Mouse (Mus musculus): ENCODE results near the gene Olfr104-ps. TPM values are rescaled to one million over a fixed set of nuclear protein-coding genes. Genes with fewer than 3 reads are reported as not detected.

The Olfr104-ps gene
- total RNA-seq (2021) = not detected
- long read RNA-seq, experiment 1 = 0 reads
- long read RNA-seq, experiment 2 = 0 reads

DNA sequence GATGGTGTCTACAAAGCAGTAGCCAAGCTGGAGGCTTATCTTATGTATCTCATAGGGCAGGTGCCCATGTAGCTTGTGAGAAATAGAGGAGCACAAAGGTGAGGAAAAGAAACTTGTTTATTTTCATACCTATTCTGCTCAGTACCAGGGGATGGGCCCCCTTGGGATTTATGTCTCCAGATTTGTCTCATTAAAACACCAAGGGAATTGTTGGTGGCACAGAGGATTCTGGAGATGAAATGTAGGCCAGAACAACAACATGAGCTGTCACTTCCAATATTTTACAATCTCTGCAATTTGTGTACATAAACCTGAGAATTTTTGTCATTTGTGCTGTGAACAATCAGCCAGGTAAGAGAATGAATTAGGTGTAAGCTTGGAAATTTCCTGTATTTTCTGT, at the start of gene Olfr104-ps:
TSS of gene Olfr104-ps (plus strand) at position 301 of the 400 bp plus-strand sequence.
- DNase-seq (ENCODE audit: low spot score in 2 of 2) = no peak

DNA sequence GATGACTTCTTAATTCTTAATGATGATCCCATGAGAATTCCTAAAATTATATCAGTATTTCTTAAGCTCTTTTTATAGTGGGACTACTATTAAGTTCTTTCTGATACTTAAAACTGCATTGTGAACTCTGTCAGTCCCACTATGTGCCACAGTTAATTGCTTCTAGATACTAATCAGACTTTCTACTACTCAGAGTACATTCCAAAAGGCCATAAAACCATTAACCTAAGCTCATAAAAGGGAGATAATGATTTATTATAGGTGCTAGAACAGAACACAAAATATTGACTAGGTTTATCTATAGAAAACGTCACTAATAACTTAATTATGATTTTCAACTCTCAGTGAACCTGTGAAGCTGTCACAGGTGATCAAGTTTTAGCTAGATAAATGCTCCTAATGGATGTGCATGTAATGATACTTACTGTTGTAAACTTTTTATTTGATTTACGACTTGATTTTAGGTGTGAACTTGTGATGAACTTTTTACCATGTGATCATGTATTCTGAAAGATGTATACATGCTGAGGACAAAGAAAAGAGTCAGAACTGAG, 49.2 kb upstream of the Olfr104-ps start:
- DNase-seq (ENCODE audit: low spot score in 2 of 2) = no peak

DNA sequence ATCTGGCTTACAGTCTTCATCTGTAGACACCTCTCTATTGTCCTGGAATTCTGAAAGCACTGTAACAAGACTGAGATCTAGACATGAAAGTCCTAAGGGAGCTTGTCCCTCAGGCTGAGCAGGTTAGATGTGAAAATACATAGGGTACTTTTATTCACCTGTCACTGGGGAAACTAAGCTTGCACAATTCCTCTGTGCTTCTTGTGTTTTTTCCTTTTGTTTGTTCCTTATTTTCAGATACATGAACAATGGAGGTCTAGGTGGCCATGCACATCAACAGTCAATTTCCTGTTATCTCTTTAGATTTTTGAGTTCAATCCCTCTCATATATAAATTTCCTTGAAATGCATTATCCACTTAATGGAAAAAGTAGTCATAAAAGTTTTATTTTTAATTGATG, 42.4 kb upstream of the Olfr104-ps start, which contains the start of gene Olfr102:
TSS of gene Olfr102 (minus strand) at position 101 of the 400 bp plus-strand sequence.
- DNase-seq (ENCODE audit: low spot score in 2 of 2) = no peak

DNA sequence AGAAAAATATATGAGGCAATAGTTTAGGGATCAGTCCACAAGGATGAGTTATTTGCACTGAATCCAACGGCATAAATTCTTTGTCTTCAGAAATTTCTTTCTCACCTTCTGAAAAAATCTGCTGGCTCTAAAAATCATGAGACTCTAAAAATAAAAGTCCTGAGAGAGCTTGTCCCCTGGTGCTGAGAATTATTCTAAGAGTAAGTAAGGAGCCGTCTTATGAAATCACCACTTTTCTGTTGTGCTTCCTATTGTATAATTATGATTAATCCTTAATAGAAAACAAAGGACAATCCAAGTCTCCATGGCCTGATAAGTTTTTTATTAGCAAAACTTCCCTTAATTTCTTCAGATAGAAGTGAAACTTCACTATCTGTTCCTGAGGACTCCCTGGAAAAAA, 19.8 kb upstream of the Olfr104-ps start, which contains the start of gene Olfr103:
TSS of gene Olfr103 (minus strand) at position 101 of the 400 bp plus-strand sequence.
- no peak for DNase-seq (ENCODE audit: low spot score in 2 of 2)

DNA sequence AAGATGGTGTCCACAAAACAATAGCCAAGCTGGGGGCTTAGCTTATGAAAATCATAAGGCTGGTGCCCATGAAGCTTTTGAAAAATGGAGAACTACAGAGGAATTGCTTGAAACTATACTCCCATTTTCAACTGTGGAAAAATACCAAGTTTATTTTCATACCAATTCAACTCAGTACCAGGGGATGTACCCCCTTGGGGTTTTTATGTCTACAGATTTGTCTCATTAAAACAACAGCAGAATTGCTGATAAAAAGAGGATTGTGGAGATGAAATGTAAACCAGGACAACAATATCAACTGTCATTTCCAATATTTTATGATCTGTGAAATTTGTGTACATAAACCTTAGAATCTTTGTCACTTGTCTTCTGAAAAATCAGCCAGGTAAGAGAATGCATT, 19.4 kb downstream of the Olfr104-ps start, which contains the start of gene Olfr105-ps:
TSS of gene Olfr105-ps (plus strand) at position 301 of the 400 bp plus-strand sequence.
- no peak for DNase-seq (ENCODE audit: low spot score in 2 of 2)

DNA sequence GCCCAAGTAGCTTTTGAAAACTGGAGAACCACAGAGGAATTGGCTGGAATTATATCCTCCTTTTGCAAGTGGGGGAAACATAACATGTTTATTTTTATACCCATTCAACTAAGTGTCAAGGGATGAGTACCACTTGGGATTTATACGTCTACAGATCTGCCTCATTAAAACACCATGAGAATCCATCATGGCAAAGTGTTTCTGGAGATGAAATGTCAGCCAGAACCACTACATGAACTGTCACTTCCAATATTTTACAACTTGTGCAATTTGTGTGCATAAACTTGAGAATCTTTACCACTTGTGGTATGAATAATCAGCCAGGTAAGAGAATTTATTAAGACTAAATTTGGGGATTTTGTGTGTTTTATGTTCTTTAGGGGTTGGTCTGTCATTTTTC, 30.7 kb downstream of the Olfr104-ps start, which contains the start of gene Olfr106-ps:
TSS of gene Olfr106-ps (plus strand) at position 301 of the 400 bp plus-strand sequence.
- DNase-seq (ENCODE audit: low spot score in 2 of 2) = no peak

DNA sequence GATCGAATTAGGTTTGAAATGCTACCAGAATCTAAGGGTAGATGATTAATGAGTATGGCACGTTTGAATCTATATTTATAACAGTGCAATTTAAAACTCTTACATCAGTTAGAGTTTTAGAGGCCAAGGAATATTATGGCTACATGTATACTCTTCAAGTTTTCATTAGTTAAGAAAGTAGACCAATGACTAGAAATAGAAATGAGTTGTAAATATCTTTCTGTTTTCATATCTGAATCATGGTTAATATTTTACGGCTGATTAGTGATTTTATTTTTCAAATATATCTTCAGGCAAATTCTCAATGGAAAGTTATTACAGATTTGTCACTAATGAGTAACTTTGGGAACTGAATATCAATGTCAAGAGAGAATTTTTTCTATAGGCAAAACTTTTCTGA, 39.5 kb downstream of the Olfr104-ps start, which contains the start of gene Olfr107:
TSS of gene Olfr107 (plus strand) at position 301 of the 400 bp plus-strand sequence.
- no peak for DNase-seq (ENCODE audit: low spot score in 2 of 2)

DNA sequence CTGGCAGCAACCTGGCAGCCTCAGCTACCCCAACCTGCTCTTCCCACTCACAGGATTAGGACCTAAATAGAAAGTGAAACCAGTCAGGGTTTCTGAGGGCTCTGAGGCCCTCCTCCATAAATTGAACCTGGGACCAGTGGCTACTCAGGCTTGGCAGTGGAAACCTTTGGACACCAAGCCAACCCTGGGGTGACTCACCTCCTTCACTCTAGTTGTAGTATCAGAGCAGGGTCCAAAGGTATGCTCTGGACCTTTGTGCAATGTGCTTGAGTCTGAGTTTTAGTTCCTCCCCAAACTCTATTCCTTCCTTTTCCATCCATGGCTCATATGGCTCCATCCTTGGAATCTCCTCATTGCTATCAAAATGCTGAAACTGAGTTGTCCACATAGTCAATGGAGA, 54.0 kb downstream of the Olfr104-ps start:
- DNase-seq (ENCODE audit: low spot score in 2 of 2) = no peak

Other genes starting within 250 kb of the Olfr104-ps start
- not detected for gene Olfr92, start 239.5 kb upstream of the Olfr104-ps start, total RNA-seq (2021)
- gene Olfr93, start 198.1 kb upstream of the Olfr104-ps start, total RNA-seq (2021) = not detected
- not detected for gene Ubd, start 165.7 kb upstream of the Olfr104-ps start, total RNA-seq (2021)
- gene Olfr94, start 158.6 kb upstream of the Olfr104-ps start, total RNA-seq (2021) = not detected
- not detected for gene Olfr95, start 146.5 kb upstream of the Olfr104-ps start, total RNA-seq (2021)
- not detected for gene Olfr96, start 139.4 kb upstream of the Olfr104-ps start, total RNA-seq (2021)
- gene Olfr97, start 122.3 kb upstream of the Olfr104-ps start, total RNA-seq (2021) = not detected
- not detected for gene Olfr98, start 95.8 kb upstream of the Olfr104-ps start, total RNA-seq (2021)
- 1 to 10 TPM; 3.8 to 4.6 TPM for gene H2-M3, start 89.4 kb upstream of the Olfr104-ps start, total RNA-seq (2021)
- gene Olfr99, start 76.1 kb upstream of the Olfr104-ps start, total RNA-seq (2021) = not detected
- not detected for gene Olfr101, start 55.3 kb upstream of the Olfr104-ps start, total RNA-seq (2021)
- gene Olfr102, start 42.5 kb upstream of the Olfr104-ps start, total RNA-seq (2021) = not detected
- gene Olfr103, start 19.9 kb upstream of the Olfr104-ps start, total RNA-seq (2021) = not detected
- gene Olfr105-ps, start 19.5 kb downstream of the Olfr104-ps start, total RNA-seq (2021) = not detected
- gene Olfr106-ps, start 30.8 kb downstream of the Olfr104-ps start, total RNA-seq (2021) = not detected
- not detected for gene Olfr107, start 39.6 kb downstream of the Olfr104-ps start, total RNA-seq (2021)
- gene Olfr108, start 85.9 kb downstream of the Olfr104-ps start, total RNA-seq (2021) = not detected
- not detected for gene Olfr109, start 99.3 kb downstream of the Olfr104-ps start, total RNA-seq (2021)
- gene H2-M2, start 124.0 kb downstream of the Olfr104-ps start, total RNA-seq (2021) = not detected
- not detected for gene Olfr110, start 132.9 kb downstream of the Olfr104-ps start, total RNA-seq (2021)
- under 1 TPM in 1 of 2 experiments, not detected in 1; 0.19 TPM for gene Olfr111, start 148.4 kb downstream of the Olfr104-ps start, total RNA-seq (2021)
- not detected for gene Olfr112, start 209.9 kb downstream of the Olfr104-ps start, total RNA-seq (2021)
- gene Olfr113, start 218.1 kb downstream of the Olfr104-ps start, total RNA-seq (2021) = not detected
- not detected for gene Olfr114, start 233.2 kb downstream of the Olfr104-ps start, total RNA-seq (2021)